Mouse (Mus musculus): ENCODE data around the gene Hsp90aa1.

DNA sequence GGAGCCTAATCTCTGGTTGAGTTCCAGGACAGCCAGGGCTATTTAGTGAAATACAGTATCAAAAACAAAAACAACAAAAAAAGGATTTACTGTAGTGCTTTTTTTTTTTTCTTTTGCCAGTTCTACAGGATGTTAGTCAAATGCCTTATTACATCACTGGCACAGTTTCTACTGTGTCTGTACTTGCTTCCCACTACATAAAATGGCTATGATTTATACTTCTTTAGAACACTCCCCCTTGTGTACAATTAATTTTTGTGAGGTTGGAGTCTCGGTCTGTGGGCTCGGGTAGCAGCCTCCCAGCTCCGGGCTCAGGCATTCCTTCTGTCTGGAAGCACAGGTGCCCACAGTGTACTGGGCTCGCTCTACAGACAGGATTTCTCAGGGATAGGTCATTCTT, 34.1 kb upstream of the Hsp90aa1 start:
- no peak for TF ChIP-seq TBP (conservative IDR thresholded peaks at IDR 0.05; ENCODE audit: low read depth, low read length)
- TF ChIP-seq CHD2 (IDR thresholded peaks at IDR 0.05; ENCODE audit: low read length) = no peak
- no peak for TF ChIP-seq POLR2A (IDR thresholded peaks at IDR 0.05; ENCODE audit: low read depth, low read length)
- TF ChIP-seq CTCF (conservative IDR thresholded peaks at IDR 0.05 in 1 of 2, IDR thresholded peaks at IDR 0.05 in 1 of 2; ENCODE audit: low read depth in 2 of 2, low read length in 2 of 2) = no peak
- no peak for TF ChIP-seq MXI1 (IDR thresholded peaks at IDR 0.05; ENCODE audit: low read depth, low read length)
- TF ChIP-seq NELFE (IDR thresholded peaks at IDR 0.05; ENCODE audit: low read depth, low read length) = no peak
- no peak for TF ChIP-seq ELF1 (IDR thresholded peaks at IDR 0.05; ENCODE audit: low read depth, low read length)
- no peak for TF ChIP-seq JUN (IDR thresholded peaks at IDR 0.05; ENCODE audit: insufficient read depth, low read depth, low read length)

Measured in CH12.LX (cell line).